Mouse (Mus musculus) mouse trophoblast stem cell (cell line): ENCODE data around the gene Nap1l1.

Experiments
- in situ Hi-C, 2 experiments: fragments of 300-500 bp; cut with MseI, MboI; formaldehyde crosslinking; loops; 2 replicates in 1 of 2; 3 replicates in 1 of 2; pipeline ENCODE4 v1.15.1; 2025

Nap1l1 gene

DNA sequence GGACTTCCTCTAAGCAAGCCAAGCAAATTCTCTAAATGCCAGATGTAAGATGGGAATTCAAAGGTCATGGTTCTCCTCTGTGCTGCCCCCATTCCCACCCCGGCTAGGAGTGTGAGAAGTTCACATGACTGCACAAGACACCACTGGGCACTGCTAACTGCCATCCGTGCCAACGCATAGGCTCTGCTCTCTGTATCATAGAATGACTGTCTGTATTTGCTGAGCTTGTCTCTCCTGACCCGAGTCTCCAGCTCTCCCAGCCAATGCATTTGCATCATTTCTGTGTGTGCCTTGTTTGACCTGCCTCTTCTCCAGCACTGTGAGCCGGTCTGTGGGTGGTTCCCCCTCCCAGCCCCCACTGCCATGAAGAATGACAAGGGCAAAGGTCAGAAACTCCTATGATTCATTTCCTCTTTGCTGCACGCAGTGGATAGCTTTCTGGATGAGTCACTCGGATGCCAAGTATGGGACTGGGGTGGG is 70.8 kb downstream of the Nap1l1 start:
- in situ Hi-C loops: no loop called here

DNA sequence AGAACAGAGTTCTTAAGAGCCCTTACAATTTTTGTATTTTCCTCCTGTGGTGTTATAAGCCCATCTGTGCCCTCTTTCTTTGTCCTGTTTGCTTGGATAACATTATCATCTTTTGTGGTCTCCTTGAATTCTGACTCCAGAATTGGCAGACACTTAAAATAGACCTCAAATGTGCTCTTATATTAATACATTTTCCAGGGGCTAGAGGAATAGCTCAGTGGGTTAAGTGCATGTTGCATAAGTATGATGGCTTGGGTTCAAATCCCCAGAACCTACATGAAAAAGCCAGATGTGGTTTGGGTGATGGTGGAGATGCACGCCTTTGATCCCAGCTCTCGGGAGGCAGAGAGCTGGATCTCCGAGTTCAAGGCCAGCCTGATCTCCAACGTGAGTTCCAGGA is 71.3 kb downstream of the Nap1l1 start:
- in situ Hi-C loops: no loop called here

GRCm38 (mm10) chr10:111545648-111546047 is 72.6 kb downstream of the Nap1l1 start:
- in situ Hi-C loops: no loop called here
